Mouse (Mus musculus): ENCODE measurements at regions not wholly inside any gene's neighbourhood (a gene's known extent, or its start where the extent isn't known, plus 50 kb on each side); places are given as distances from the start of the nearest gene placed in this dataset.

DNA sequence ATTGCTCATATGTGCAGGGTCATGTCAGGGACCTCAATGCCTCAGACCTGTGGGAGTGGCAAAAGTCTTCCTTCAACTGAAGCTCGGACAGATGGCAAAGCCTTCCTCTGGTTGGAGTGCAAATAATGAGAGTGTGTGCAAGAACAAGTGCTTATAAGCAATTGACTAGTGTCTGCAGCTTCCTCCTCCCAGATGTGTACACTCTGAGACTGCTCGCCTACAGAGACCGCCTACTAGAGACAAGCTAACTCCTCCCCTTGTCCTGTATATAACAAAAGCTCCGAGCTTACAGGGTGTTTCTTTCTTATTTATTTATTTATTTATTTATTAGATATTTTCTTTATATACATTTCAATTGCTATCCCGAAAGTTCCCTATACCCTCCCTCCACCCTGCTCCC lies 138.7 kb upstream of the Sox4 start:
- no peak for ATAC-seq (ENCODE audit: low read depth)
- no peaks in the 10 kb centered on the region for H3K4me1 ChIP-seq (ENCODE audit: control insufficient read depth, low read depth, low read length)
- no peak overlapping the region for H3K9ac ChIP-seq (ENCODE audit: low read depth, low read length)
- H3K27me3 ChIP-seq (ENCODE audit: control insufficient read depth, insufficient read depth, low read depth, low read length), result no peaks in the 10 kb centered on the region
- H3K27ac ChIP-seq (ENCODE audit: low read length), result no peak overlapping the region
- H3K36me3 ChIP-seq (ENCODE audit: control insufficient read depth, insufficient read depth), result no peaks in the 10 kb centered on the region
- H3K9me3 ChIP-seq (replicated peaks; ENCODE audit: control insufficient read depth, low read length), result no peaks in the 10 kb centered on the region
- H3K4me3 ChIP-seq (ENCODE audit: low read depth, low read length), result no peak overlapping the region
- no peak overlapping the region for H3K4me2 ChIP-seq (ENCODE audit: low read depth, low read length)
- WGBS (ENCODE audit: insufficient replicate concordance), result 59% methylated on average over 5 of the region's 5 CpGs

- WGBS (ENCODE audit: insufficient replicate concordance), result 50% methylated on average over 5 of the region's 5 CpGs
- Histone ChIP-seq H3K9me3 (replicated peaks; ENCODE audit: control insufficient read depth, low read length) (no peaks in the 10 kb centered on the region), H3K27me3 (ENCODE audit: control insufficient read depth, insufficient read depth, low read depth, low read length) (no peaks in the 10 kb centered on the region), H3K4me3 (ENCODE audit: low read depth, low read length) (no peak overlapping the region), H3K4me1 (ENCODE audit: control insufficient read depth, low read depth, low read length) (no peaks in the 10 kb centered on the region), H3K27ac (ENCODE audit: low read length) (no peak overlapping the region), H3K4me2 (ENCODE audit: low read depth, low read length) (no peak overlapping the region), H3K36me3 (ENCODE audit: control insufficient read depth, insufficient read depth) (no peaks in the 10 kb centered on the region), H3K9ac (ENCODE audit: low read depth, low read length) (no peak overlapping the region)
- no peak for ATAC-seq (ENCODE audit: low read depth)
Observed at GRCm38 (mm10) chr13:29086854-29087253, 133.3 kb upstream of the Sox4 start.

- no peak overlapping the region for H3K27ac ChIP-seq (ENCODE audit: low read length)
- WGBS (ENCODE audit: insufficient replicate concordance), result 29% methylated on average over 2 of the region's 2 CpGs
- H3K4me2 ChIP-seq (ENCODE audit: low read depth, low read length), result no peak overlapping the region
- H3K27me3 ChIP-seq (ENCODE audit: control insufficient read depth, insufficient read depth, low read depth, low read length), result no peaks in the 10 kb centered on the region
- no peaks in the 10 kb centered on the region for H3K9me3 ChIP-seq (replicated peaks; ENCODE audit: control insufficient read depth, low read length)
- no peak for ATAC-seq (ENCODE audit: low read depth)
- no peak overlapping the region for H3K9ac ChIP-seq (ENCODE audit: low read depth, low read length)
- no peak overlapping the region for H3K4me3 ChIP-seq (ENCODE audit: low read depth, low read length)
- no peaks in the 10 kb centered on the region for H3K36me3 ChIP-seq (ENCODE audit: control insufficient read depth, insufficient read depth)
- H3K4me1 ChIP-seq (ENCODE audit: control insufficient read depth, low read depth, low read length), result no peaks in the 10 kb centered on the region
Observed at GRCm38 (mm10) chr13:29081064-29081463, 127.6 kb upstream of the Sox4 start.

GRCm38 (mm10) chr13:29079841-29080240 lies 126.3 kb upstream of the Sox4 start:
- ATAC-seq (ENCODE audit: low read depth), result no peak
- no peaks in the 10 kb centered on the region for H3K27me3 ChIP-seq (ENCODE audit: control insufficient read depth, insufficient read depth, low read depth, low read length)
- H3K4me1 ChIP-seq (ENCODE audit: control insufficient read depth, low read depth, low read length), result no peaks in the 10 kb centered on the region
- no peak overlapping the region for H3K27ac ChIP-seq (ENCODE audit: low read length)
- H3K4me2 ChIP-seq (ENCODE audit: low read depth, low read length), result no peak overlapping the region
- no peak overlapping the region for H3K4me3 ChIP-seq (ENCODE audit: low read depth, low read length)
- no peak overlapping the region for H3K9ac ChIP-seq (ENCODE audit: low read depth, low read length)
- WGBS (ENCODE audit: insufficient replicate concordance), result 67% methylated on average over 10 of the region's 10 CpGs
- no peaks in the 10 kb centered on the region for H3K9me3 ChIP-seq (replicated peaks; ENCODE audit: control insufficient read depth, low read length)
- no peaks in the 10 kb centered on the region for H3K36me3 ChIP-seq (ENCODE audit: control insufficient read depth, insufficient read depth)

GRCm38 (mm10) chr13:29073630-29074029 lies 120.1 kb upstream of the Sox4 start:
- Histone ChIP-seq H3K9ac (ENCODE audit: low read depth, low read length) (no peak overlapping the region), H3K36me3 (ENCODE audit: control insufficient read depth, insufficient read depth) (no peaks in the 10 kb centered on the region), H3K27me3 (ENCODE audit: control insufficient read depth, insufficient read depth, low read depth, low read length) (no peaks in the 10 kb centered on the region), H3K27ac (ENCODE audit: low read length) (no peak overlapping the region), H3K4me3 (ENCODE audit: low read depth, low read length) (no peak overlapping the region), H3K9me3 (replicated peaks; ENCODE audit: control insufficient read depth, low read length) (no peaks in the 10 kb centered on the region), H3K4me2 (ENCODE audit: low read depth, low read length) (no peak overlapping the region), H3K4me1 (ENCODE audit: control insufficient read depth, low read depth, low read length) (no peaks in the 10 kb centered on the region)
- no peak for ATAC-seq (ENCODE audit: low read depth)
- WGBS (ENCODE audit: insufficient replicate concordance), result 74% methylated on average over 2 of the region's 2 CpGs

DNA sequence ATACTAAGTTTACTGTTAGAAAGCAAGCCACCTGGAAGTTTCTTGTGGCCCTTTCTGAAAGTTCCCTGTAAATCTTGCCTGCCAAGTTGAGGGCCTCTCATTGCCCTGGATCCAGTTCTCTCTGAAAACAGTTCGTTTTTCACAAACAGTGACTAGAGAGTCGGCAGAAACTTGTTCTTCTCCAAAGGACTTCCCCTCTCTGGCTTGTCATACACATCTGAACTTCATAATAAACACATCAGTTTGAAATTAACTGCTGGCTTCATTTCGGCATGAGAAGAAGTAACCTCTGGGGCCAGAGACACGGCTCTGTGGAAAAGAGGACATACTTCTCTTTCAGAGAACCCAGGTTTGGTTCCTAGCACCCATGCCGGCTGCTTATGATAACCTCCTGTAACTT lies 110.4 kb upstream of the Sox4 start:
- Histone ChIP-seq H3K27me3 (ENCODE audit: control insufficient read depth, insufficient read depth, low read depth, low read length) (no peaks in the 10 kb centered on the region), H3K4me3 (ENCODE audit: low read depth, low read length) (no peak overlapping the region), H3K4me2 (ENCODE audit: low read depth, low read length) (no peak overlapping the region), H3K4me1 (ENCODE audit: control insufficient read depth, low read depth, low read length) (no peaks in the 10 kb centered on the region), H3K9me3 (replicated peaks; ENCODE audit: control insufficient read depth, low read length) (no peaks in the 10 kb centered on the region), H3K36me3 (ENCODE audit: control insufficient read depth, insufficient read depth) (no peaks in the 10 kb centered on the region), H3K9ac (ENCODE audit: low read depth, low read length) (no peak overlapping the region), H3K27ac (ENCODE audit: low read length) (no peak overlapping the region)
- WGBS (ENCODE audit: insufficient replicate concordance), result 59% methylated on average over 5 of the region's 5 CpGs
- no peak for ATAC-seq (ENCODE audit: low read depth)

GRCm38 (mm10) chr13:29058685-29059084 lies 105.2 kb upstream of the Sox4 start:
- H3K27ac ChIP-seq (ENCODE audit: low read length), result no peak overlapping the region
- no peak for ATAC-seq (ENCODE audit: low read depth)
- no peaks in the 10 kb centered on the region for H3K9me3 ChIP-seq (replicated peaks; ENCODE audit: control insufficient read depth, low read length)
- no peaks in the 10 kb centered on the region for H3K4me1 ChIP-seq (ENCODE audit: control insufficient read depth, low read depth, low read length)
- no peak overlapping the region for H3K9ac ChIP-seq (ENCODE audit: low read depth, low read length)
- H3K27me3 ChIP-seq (ENCODE audit: control insufficient read depth, insufficient read depth, low read depth, low read length), result no peaks in the 10 kb centered on the region
- H3K4me2 ChIP-seq (ENCODE audit: low read depth, low read length), result no peak overlapping the region
- WGBS (ENCODE audit: insufficient replicate concordance), result 43% methylated on average over 5 of the region's 5 CpGs
- H3K36me3 ChIP-seq (ENCODE audit: control insufficient read depth, insufficient read depth), result no peaks in the 10 kb centered on the region
- no peak overlapping the region for H3K4me3 ChIP-seq (ENCODE audit: low read depth, low read length)

- Histone ChIP-seq H3K27me3 (ENCODE audit: control insufficient read depth, insufficient read depth, low read depth, low read length) (no peaks in the 10 kb centered on the region), H3K9me3 (replicated peaks; ENCODE audit: control insufficient read depth, low read length) (no peaks in the 10 kb centered on the region), H3K4me1 (ENCODE audit: control insufficient read depth, low read depth, low read length) (no peaks in the 10 kb centered on the region), H3K27ac (ENCODE audit: low read length) (no peak overlapping the region), H3K4me2 (ENCODE audit: low read depth, low read length) (no peak overlapping the region), H3K36me3 (ENCODE audit: control insufficient read depth, insufficient read depth) (no peaks in the 10 kb centered on the region), H3K9ac (ENCODE audit: low read depth, low read length) (no peak overlapping the region), H3K4me3 (ENCODE audit: low read depth, low read length) (no peak overlapping the region)
- ATAC-seq (ENCODE audit: low read depth), result no peak
- WGBS (ENCODE audit: insufficient replicate concordance), result 42% methylated on average over 4 of the region's 4 CpGs
Observed at GRCm38 (mm10) chr13:29049730-29050129, 96.2 kb upstream of the Sox4 start.

- 64% methylated on average over 7 of the region's 7 CpGs for WGBS (ENCODE audit: insufficient replicate concordance)
- no peak for ATAC-seq (ENCODE audit: low read depth)
Observed at GRCm38 (mm10) chr13:29048990-29049576, 95.6 kb upstream of the Sox4 start.

More at GRCm38 (mm10) chr13:29048990-29049576, 95.6 kb upstream of the Sox4 start:
- no peak overlapping the region for H3K9ac ChIP-seq (ENCODE audit: low read depth, low read length)
- H3K4me1 ChIP-seq (ENCODE audit: control insufficient read depth, low read depth, low read length), result no peaks in the 10 kb centered on the region
- H3K4me2 ChIP-seq (ENCODE audit: low read depth, low read length), result no peak overlapping the region
- H3K27me3 ChIP-seq (ENCODE audit: control insufficient read depth, insufficient read depth, low read depth, low read length), result no peaks in the 10 kb centered on the region
- H3K9me3 ChIP-seq (replicated peaks; ENCODE audit: control insufficient read depth, low read length), result no peaks in the 10 kb centered on the region
- H3K4me3 ChIP-seq (ENCODE audit: low read depth, low read length), result no peak overlapping the region
- no peaks in the 10 kb centered on the region for H3K36me3 ChIP-seq (ENCODE audit: control insufficient read depth, insufficient read depth)
- H3K27ac ChIP-seq (ENCODE audit: low read length), result no peak overlapping the region

Data from liver, embryonic 16.5 days (tissue).